Mouse (Mus musculus) induced T-regulatory cell, adult 2 months (primary cell): Measurements from ENCODE around the gene Eef1g.

Experiments
- DNase-seq: peaks from one replicate; pipeline ENCODE4 v3.0.0-alpha.2; 2012; ENCODE audit warnings: low read depth

Eef1g gene

GRCm38 (mm10) chr19:8966590-8967372 lies at the start of gene Eef1g:
TSS of gene Eef1g (plus strand) at chr19:8967041.
- peak; percentile 99 for DNase-seq

DNA sequence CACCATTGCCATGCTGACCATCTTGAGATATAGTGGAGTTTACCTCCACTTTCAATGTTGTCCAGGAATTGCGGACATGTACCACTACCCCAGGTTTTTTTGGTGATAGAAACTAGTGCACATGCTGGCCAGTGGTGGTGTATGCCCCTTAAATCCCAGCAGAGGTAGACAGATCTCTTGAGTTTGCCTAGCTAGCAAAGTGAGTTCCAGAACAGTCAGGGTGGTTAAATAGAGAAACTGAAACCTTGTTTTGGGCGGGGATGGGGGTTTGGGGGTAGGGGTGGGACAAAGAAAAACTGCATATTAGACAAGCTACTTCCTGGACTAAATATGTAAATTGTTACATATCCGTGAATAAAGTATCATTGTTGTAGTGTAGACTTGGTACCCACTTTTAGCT lies 47.8 kb upstream of the Eef1g start:
- peak; percentile 83 for DNase-seq

DNA sequence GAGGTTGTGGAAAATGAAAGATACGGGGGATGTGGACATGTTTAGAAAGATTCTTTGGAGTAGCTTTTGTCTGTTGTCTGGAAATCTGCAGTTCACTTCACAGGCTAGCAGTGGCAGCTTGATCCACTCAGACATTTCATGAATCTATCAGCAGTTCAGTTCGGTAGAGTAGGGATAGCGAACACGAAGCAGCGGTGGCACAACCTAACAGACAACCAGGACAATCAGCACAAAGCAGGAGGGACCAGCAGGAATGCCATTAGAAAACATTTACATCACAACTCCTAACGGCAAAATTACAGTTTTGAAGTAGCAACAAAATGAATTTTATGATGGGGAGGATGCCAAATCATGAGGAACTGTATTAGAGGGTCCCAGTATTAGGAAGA lies 47.2 kb upstream of the Eef1g start:
- no peak for DNase-seq

DNA sequence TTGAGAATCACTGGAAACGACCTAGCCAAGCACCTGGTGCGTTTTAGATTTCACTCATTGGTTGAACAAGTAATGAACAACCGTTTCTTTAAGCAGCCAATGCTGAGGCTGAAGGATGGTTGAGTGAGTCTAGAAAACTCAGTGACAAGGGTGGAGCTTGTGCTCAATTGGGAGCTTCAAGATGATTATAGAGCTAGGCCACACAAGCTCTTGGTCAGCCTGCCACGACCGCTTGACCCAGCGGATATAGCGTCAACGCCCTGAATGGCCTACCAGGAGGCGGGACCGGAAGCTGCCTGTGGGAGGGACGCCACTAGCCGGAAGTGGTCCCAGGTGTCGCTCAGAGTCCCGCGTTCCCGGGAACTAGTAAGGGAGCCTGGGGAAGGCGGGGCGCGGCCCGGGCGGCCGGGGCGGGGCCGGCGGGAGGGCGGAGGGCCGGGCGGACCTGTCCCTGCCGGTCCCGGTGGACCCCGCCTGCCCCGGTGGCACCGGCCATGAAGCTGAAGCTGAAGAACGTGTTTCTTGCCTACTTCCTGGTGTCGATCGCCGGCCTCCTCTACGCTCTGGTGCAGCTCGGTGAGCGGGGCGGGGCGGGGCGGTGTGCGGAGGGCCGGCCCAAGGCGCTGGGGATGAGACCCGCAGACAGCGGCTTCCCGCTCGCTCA lies 46.6 kb upstream of the Eef1g start, which contains the start of gene B3gat3:
TSS of gene B3gat3 (plus strand) at position 302 of the 664 bp plus-strand sequence.
- DNase-seq: peak; percentile 91

- peak; percentile 85 for DNase-seq
Observed at GRCm38 (mm10) chr19:8920836-8921291, 46.0 kb upstream of the Eef1g start.

- peak; percentile 53 for DNase-seq
Observed at GRCm38 (mm10) chr19:8921741-8922140, 45.1 kb upstream of the Eef1g start.

- peak; percentile 63 for DNase-seq
Observed at GRCm38 (mm10) chr19:8926766-8927165, 40.1 kb upstream of the Eef1g start.

- DNase-seq: no peak
Observed at GRCm38 (mm10) chr19:8927891-8928525, 38.8 kb upstream of the Eef1g start.

DNA sequence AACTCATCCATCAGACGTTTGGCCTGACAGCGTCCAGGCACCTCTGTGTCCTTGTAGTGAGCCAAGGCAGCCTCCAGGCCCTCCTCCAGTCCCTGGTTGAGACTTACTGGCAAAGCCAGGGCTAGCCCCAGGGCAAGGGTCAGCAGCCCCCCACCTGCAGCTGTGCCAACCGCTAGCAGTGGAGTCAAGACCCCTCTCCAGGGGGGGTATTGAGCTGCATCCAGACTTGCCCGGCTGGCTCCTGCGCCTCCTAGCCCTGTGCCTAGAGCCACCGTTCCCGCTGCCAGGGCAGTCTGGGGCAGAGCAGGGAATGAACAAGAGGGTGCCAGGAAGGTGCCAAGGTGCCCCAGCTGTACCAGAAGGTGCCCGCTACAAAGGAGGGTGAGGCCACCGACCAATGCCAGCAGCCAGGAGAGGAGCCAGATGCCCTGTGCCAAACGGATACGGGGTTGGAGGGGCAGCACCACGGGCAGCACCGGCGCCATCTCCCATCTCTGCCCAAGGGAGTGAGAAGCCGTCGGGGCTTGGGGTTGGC lies 38.1 kb upstream of the Eef1g start:
- no peak for DNase-seq

DNA sequence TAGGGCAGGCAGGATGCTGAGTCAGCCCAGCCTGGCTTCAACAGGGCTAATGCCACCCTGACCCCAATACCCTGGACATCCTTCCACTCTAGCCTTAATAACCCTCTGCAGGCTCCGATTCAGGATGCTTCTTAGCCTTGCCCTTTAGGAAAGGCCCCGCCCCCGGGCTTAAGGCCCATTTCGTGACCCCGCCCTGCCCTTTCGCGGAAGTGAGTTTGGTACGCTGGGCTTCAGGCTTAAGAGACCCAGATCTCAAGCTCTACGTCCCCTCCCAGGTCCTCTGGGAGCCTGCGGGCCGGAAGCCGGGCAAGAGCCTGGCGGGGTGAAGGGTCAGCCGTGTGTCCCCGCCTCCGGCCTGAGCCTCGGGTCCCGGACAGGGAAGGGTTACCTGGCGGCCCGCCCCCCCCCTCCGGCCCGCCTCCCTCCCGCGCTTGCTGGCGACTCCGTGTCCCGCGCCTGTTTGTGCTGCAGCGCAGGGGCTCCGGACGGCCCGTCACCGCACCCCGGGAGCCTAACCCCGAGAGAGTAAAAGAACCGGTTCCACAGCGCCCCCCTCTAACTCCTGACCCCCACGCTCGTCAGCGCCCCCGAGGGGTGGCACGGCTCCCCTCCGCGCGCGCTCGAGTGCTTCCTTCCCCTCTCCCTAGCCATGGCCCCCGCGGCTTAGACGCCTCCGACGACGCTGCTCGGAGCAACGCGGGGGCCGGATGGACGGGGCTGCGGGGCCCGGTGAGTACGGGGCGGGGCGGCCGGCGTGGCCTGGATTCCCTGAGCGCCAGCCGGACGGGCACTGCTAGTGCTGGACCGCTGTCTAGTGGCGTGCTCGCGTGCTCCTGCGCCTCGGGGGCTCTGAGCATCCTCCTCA lies 37.4 kb upstream of the Eef1g start, which contains the start of the genes Rom1 and Eml3:
TSS of gene Rom1 (minus strand) at position 133 of the 865 bp plus-strand sequence.
TSS of gene Eml3 (plus strand) at position 329 of the 865 bp plus-strand sequence.
- DNase-seq: peak; percentile 93

DNA sequence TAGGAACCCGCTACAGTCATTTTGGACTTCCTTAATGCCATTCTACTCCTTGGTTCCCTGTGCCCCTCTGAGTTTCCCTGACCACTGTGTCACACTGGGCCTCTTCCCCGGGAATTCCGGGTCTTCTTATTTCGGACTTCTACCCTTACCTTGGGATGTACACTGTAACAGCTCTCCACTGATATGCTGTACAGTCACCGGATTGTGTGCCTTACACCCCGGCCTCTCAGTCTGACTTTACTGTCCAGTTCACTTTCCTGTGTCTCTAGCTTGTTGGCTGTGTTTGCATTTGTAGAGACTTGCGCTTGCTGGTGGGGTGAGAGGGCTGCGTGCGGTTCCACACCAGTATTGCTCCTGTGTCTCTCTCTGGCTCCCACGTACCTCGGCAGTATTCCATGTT lies 36.7 kb upstream of the Eef1g start:
- DNase-seq: no peak

DNA sequence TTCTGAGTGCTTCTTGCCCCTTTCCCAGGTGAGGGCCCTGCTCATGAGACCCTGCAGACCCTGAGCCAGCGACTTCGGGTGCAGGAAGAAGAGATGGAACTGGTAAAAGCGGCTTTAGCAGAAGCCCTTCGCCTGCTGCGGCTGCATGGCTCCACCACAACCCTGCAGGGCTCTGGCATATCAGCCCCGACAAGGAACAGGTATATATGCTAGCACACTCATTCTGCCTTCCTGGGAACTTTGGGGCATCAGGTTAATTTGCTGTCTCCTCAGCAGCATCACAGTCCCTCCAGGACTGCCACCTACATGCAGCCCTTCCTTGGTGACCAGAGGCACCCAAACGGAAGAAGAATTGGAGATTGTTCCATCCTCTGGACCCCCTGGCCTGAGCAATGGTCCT lies 36.1 kb upstream of the Eef1g start:
- no peak for DNase-seq

DNA sequence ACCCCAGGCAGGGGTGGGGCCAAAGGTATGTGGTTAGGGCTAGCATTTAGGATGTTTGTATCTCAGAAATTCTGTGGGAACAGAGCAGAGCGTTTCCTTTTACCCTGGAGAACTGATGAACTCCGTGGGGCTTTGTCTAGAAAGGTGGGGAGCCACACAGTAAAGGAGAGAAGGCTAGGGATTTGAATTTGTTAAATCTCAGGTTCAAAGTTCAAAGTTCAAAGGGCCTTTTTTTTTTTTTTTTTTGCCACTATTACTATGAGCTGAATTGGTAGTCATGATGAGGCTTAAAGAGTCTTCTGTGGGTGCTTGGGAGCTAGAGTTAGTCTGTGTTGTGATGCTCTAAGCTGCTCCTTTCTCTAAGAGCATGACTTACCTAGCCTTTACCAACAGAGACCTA lies 30.1 kb upstream of the Eef1g start:
- no peak for DNase-seq

DNA sequence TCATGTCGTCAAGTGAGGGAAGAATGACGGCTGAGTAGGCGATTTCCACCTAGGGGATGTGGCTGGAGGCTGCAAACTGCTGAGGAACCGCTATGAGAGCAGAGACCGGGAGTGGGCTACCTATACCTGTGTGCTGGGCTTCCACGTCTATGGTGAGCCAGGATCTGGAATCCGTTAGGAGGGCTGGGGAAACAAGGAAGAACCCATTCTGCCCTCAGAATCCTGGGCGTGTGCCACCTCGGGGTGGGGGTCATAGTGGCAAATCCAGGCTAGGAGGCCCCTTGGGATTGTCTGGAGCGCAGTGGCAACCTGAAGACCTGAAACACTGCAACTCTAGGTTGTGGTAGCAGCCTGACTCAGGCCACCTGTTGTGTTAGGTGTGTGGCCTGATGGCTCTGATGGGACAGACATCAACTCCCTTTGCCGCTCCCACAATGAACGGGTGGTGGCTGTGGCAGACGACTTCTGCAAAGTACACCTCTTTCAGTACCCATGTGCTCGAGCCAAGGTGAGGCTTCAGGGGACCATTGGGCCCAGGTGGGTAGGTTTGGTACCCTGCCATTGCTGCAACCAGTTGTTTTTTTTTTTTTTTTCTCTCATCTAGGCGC lies 26.2 kb upstream of the Eef1g start:
- no peak for DNase-seq

- DNase-seq: no peak
Observed at GRCm38 (mm10) chr19:8941136-8941514, 25.7 kb upstream of the Eef1g start.

DNA sequence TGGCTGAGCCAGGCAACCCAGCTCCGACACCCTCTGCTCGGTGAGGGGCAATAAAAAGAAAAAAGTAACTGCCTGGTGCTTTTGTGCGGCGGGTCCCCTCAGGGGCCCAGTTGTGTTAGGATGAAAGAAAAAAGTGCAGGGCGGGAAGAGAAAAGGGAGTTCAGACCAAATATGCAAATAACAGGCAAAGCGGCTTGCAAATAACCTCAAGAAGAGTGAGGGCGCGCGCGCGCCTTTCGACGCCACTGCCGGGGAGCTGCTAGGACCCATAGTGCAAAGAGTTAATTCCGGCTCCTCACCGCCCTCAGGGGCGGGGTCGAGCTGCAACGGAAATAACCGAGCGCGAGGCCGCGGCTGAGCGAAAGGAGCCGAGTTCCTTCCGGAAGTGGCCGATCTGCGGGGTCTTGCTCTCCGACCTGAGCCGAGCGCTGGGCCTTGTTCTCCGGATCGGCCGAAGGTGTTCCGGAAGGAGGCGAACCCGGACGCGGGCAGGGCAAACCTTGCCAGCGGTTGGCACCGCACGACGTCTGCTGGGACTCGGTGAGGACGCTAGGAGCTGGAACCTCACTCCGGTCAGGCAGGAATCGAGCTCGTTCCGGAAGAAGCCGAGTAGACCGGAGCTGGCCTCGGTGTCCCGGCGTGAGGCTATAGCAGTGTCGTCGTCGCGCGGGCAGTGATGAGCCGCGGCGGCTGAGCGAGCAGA lies 25.2 kb upstream of the Eef1g start, which contains the start of gene Mta2:
TSS of gene Mta2 (plus strand) at position 361 of the 703 bp plus-strand sequence.
- peak; percentile 98 for DNase-seq

- peak; percentile 85 for DNase-seq
Observed at GRCm38 (mm10) chr19:8942276-8942964, 24.4 kb upstream of the Eef1g start.

DNA sequence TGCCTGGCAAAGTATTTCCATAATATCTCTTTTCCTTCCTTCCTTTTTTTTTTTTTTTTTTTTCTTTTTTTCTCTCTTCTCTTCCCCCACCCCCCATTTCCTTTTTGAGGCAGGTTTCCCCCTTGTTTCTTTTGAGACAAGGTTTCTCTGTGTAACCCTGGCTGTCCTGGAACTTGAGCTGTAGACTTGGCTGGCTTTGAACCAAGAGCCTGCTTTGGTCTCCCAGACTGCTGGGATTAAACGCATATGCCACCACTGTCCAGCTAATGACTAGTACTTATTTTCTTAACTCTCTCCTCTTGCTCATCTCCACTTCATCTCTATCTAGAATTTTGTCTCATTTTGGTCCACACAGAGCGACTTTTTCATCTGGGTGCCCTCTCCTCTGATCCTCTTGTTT lies 23.8 kb upstream of the Eef1g start:
- peak; percentile 38 for DNase-seq

DNA sequence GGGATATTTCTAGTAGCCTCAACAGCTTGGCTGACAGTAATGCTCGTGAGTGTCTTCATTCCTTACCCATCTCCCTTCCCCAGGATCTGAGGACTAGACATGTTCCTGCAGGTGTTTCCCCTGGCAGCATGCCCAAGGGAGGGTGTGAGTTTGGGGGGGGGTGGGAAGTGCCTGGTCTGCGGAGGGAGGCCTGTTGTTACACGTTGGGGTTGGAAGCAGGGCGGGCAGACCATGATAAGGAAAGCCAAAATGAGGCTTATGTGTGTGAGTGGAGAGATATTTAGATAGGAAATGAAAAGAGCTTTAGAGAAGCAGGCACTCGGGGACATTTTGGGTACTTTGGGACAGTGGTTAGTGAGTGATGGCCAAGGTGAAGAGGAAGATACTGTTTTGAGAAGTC lies 22.8 kb upstream of the Eef1g start:
- no peak for DNase-seq

- DNase-seq: peak; percentile 82
Observed at GRCm38 (mm10) chr19:8944750-8945149, 22.1 kb upstream of the Eef1g start.
